Mouse (Mus musculus): Measurements from ENCODE around the gene Magi2.

DNA sequence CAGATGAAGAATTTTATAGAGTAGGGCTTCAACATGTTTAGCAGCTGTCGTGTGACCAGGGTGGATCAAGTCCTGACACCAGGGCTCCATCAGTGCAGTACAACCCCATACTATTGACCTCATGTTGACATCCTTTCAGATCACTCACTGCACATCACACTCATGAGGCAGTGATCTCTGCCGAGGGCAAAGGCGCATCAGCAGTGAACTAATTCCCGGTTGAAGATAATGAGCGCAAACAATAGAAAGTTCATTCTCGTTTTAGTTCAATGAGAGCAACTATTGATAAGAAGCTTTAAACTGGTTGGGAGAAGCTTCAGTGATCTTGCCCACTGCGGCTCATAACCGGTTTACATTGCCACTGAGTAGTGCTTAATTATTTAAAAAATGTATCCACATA lies 780.4 kb downstream of the Magi2 start:
- TF ChIP-seq CTCF (IDR thresholded peaks at IDR 0.05; ENCODE audit: extremely low read depth, insufficient read depth, insufficient read length, insufficient replicate concordance) (no peak), POLR2A (IDR thresholded peaks at IDR 0.05; ENCODE audit: low read depth, low read length) (no peak)
